Mouse (Mus musculus): ENCODE measurements at regions not wholly inside any gene's neighbourhood (a gene's known extent, or its start where the extent isn't known, plus 50 kb on each side); places are given as distances from the start of the nearest gene placed in this dataset.

DNA sequence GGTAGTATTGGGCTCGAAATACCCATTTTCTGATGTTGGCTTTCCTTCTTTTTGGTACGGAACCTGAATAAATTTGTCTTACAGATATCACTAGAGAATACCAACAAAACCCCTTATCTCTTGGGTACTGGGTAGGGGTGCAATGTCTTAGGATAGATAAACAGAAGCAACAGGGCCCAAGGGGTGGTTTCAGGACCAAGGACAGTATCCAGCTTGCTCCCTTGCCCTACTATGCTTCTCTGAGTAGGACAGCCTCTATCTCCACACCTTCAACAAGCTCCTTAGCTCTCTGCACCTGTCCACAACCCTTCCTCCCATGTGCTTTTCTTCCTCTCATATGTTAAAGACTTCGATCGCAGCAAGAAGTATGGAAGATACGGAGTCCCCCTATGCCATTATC, 1374.3 kb upstream of the A1bg start:
- peak in 1 of 2 experiments; percentile 14; a peak in 1 of 4 replicates for TF ChIP-seq EP300 (IDR thresholded peaks at IDR 0.05; ENCODE audit: low read depth in 1 of 2, low read length in 2 of 2)
- no peak for TF ChIP-seq BHLHE40 (IDR thresholded peaks at IDR 0.05; ENCODE audit: borderline replicate concordance, low read depth, low read length)
- no peak for TF ChIP-seq MAFK (IDR thresholded peaks at IDR 0.05; ENCODE audit: borderline replicate concordance, low read depth, low read length)
- TF ChIP-seq SIN3A (IDR thresholded peaks at IDR 0.05; ENCODE audit: low read length), result peak; percentile 68
- TF ChIP-seq MEF2A (IDR thresholded peaks at IDR 0.05; ENCODE audit: extremely low read depth, insufficient replicate concordance, low read depth, low read length, poor library complexity, severe bottlenecking), result no peak
- TF ChIP-seq GATA1 (IDR thresholded peaks at IDR 0.05; ENCODE audit: low read depth, low read length), result peak; percentile 36; the same call in 1 of the 2 replicates
- peak; percentile 99 for TF ChIP-seq ZKSCAN1 (IDR thresholded peaks at IDR 0.05; ENCODE audit: low read depth, low read length)
- TF ChIP-seq MXI1 (IDR thresholded peaks at IDR 0.05; ENCODE audit: low read depth, low read length), result 0 out of 2 replicates have a peak, but pooled peaks have one; percentile 35
- Histone ChIP-seq H3K27me3 (ENCODE audit: control insufficient read depth in 1 of 2, insufficient read depth in 2 of 2, low read length in 2 of 2) (0 out of 4 replicates have a peak, but pooled peaks cover 0 to 1% of the 10 kb centered on the region in 2 experiments), H3K9ac (ENCODE audit: control insufficient read depth, low read depth, low read length, poor library complexity, severe bottlenecking) (no peak overlapping the region), H3K4me3 (ENCODE audit: control insufficient read depth in 1 of 2, insufficient read depth in 1 of 2, low read depth in 2 of 2, low read length in 2 of 2) (no peak overlapping the region), H3K4me1 (ENCODE audit: control insufficient read depth in 1 of 2, insufficient read depth in 2 of 2, low read length in 2 of 2) (no peaks in the 10 kb centered on the region), H3K27ac (ENCODE audit: control insufficient read depth, low read depth, low read length) (no peak overlapping the region), H3K79me2 (ENCODE audit: control insufficient read depth, insufficient read depth, low read length, poor library complexity) (no peaks in the 10 kb centered on the region), H3K36me3 (ENCODE audit: control insufficient read depth in 1 of 2, insufficient read depth in 2 of 2, low read length in 2 of 2) (no peaks in the 10 kb centered on the region), H3K9me3 (replicated peaks; ENCODE audit: insufficient read depth, low read length) (no peaks in the 10 kb centered on the region)
- DNase-seq (ENCODE audit: low read depth, low spot score), result peak; percentile 68

GRCm38 (mm10) chr15:62295233-62295927, 1372.6 kb upstream of the A1bg start:
- Histone ChIP-seq H3K4me3 (ENCODE audit: control insufficient read depth in 1 of 2, insufficient read depth in 1 of 2, low read depth in 2 of 2, low read length in 2 of 2) (no peak overlapping the region), H3K4me1 (ENCODE audit: control insufficient read depth in 1 of 2, insufficient read depth in 2 of 2, low read length in 2 of 2) (no peaks in the 10 kb centered on the region), H3K27me3 (ENCODE audit: control insufficient read depth in 1 of 2, insufficient read depth in 2 of 2, low read length in 2 of 2) (no peaks in the 10 kb centered on the region), H3K27ac (ENCODE audit: control insufficient read depth, low read depth, low read length) (no peak overlapping the region), H3K36me3 (ENCODE audit: control insufficient read depth in 1 of 2, insufficient read depth in 2 of 2, low read length in 2 of 2) (no peaks in the 10 kb centered on the region), H3K9me3 (replicated peaks; ENCODE audit: insufficient read depth, low read length) (no peaks in the 10 kb centered on the region), H3K79me2 (ENCODE audit: control insufficient read depth, insufficient read depth, low read length, poor library complexity) (no peaks in the 10 kb centered on the region), H3K9ac (ENCODE audit: control insufficient read depth, low read depth, low read length, poor library complexity, severe bottlenecking) (no peak overlapping the region)
- DNase-seq (ENCODE audit: low read depth, low spot score), result no peak
- no peak for TF ChIP-seq ELF1 (IDR thresholded peaks at IDR 0.05; ENCODE audit: low read depth, low read length)
- TF ChIP-seq MYB (IDR thresholded peaks at IDR 0.05; ENCODE audit: low read depth, low read length), result no peak
- TF ChIP-seq RCOR1 (IDR thresholded peaks at IDR 0.05; ENCODE audit: low read depth, low read length), result no peak
- TF ChIP-seq USF2 (IDR thresholded peaks at IDR 0.05; ENCODE audit: borderline replicate concordance in 1 of 2, insufficient read depth in 1 of 2, low read depth in 1 of 2, low read length in 2 of 2), result no peak
- no peak for TF ChIP-seq NRF1 (IDR thresholded peaks at IDR 0.05; ENCODE audit: insufficient read depth, low read depth, low read length, poor library complexity, severe bottlenecking)
- TF ChIP-seq TCF12 (IDR thresholded peaks at IDR 0.05; ENCODE audit: low read depth, low read length), result no peak
- no peak for TF ChIP-seq SMC3 (IDR thresholded peaks at IDR 0.05; ENCODE audit: low read depth, low read length)
- TF ChIP-seq MAZ (IDR thresholded peaks at IDR 0.05; ENCODE audit: low read depth, low read length), result no peak
- TF ChIP-seq E2F4 (IDR thresholded peaks at IDR 0.05; ENCODE audit: borderline replicate concordance, low read depth, low read length), result no peak
- no peak for TF ChIP-seq UBTF (IDR thresholded peaks at IDR 0.05; ENCODE audit: borderline replicate concordance, insufficient read depth, low read depth, low read length)
- TF ChIP-seq HCFC1 (IDR thresholded peaks at IDR 0.05; ENCODE audit: low read depth, low read length), result no peak
